Mouse (Mus musculus): ENCODE data around the gene Pak7.
"Not testable (repeated sequence)": the region's sequence is repeated elsewhere in the genome, so short reads cannot be mapped to it uniquely, and the experiment has no call there.

The Pak7 gene

DNA sequence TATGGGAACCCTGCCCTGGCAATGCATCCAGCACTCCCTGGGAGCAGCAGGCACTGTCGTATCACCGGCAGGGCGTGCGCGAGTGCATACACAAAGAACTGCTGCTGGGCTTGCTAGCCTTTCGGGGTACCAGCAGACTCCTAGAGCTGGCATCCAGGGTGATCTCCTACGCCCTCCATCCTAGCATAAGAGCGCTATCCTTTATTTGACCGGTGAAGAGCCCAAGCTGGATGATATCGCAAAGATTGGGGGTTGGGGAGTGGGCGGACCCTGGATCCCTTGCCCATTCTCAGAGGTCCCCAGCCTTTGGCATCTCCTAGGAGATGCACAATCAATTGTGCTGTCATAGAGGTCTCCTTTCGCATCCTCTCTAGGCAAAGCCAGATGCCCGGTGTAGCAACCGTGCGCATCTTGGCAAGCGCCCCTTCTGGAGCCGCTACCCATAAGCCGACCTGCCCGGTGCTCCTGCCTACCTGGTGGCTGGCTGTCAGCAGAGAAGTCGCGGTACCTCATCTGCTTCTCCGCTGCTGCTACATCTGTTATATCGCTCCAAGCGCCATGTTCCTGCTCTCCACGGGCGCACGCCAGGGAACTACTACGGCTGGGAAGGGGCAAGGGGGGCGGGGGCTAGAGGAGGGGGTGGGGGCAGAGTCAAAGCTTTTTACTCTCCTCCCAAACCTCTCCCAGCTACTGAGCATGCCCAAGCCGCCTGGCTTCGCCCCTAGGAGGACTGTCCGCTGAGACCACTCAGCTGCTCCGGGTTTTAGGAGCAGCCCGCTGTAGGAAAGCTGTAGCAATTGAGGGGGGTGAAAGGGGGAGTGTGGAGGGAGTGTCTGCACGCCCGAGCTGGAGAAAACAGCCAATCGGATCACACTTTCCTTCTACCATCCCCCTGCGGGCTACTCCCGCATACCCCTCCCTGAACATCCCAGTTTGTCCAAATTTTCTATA is at the start of gene Pak7:
TSS of gene Pak7 (minus strand) at position 787 of the 951 bp plus-strand sequence.
- DNase-seq (ENCODE audit: low read depth, low spot score), result peak; percentile 91

GRCm38 (mm10) chr2:136425561-136425960 is 37.8 kb upstream of the Pak7 start:
- DNase-seq (ENCODE audit: low read depth, low spot score), result no peak

DNA sequence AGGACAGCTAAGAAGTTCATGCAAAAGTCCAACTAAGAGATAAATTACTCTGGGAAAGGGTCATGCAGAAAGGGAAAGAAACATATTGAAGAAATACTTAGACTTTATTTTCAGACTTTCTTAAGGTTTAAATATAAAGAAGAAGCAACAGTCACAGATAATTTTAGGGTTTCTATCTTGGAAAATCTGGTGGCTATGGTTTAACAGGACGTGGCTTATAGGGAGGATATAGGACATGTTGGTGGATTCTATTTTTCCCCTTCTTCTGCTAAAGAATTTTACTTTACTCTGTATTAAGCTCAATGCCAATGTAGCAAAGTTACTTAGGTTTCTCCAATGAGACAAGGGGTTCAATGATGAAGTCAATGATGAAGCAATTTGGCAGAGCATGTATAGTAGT is 31.8 kb upstream of the Pak7 start:
- peak; percentile 69 for DNase-seq (ENCODE audit: low read depth, low spot score)

DNA sequence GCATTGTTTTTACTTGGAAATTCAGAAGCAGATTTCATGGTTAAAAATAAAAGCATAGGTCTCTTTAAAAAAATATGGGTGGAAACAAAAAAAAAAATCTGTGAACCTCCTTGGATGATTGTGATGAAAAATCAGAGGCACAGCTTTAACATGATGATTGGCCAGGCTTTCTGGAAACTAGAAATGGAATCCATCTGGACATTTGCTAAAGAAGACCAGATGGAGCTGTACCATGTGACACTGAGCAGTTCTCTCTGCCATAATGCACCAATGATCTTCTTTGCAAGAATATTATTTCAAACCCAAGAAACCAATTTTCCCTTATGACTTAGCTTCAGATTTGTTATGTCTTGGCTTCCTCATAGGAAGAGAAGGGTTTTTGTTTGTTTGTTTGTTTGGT is 28.6 kb upstream of the Pak7 start:
- peak; percentile 90 for DNase-seq (ENCODE audit: low read depth, low spot score)

GRCm38 (mm10) chr2:136402587-136402986 is 14.8 kb upstream of the Pak7 start:
- peak; percentile 82 for DNase-seq (ENCODE audit: low read depth, low spot score)

DNA sequence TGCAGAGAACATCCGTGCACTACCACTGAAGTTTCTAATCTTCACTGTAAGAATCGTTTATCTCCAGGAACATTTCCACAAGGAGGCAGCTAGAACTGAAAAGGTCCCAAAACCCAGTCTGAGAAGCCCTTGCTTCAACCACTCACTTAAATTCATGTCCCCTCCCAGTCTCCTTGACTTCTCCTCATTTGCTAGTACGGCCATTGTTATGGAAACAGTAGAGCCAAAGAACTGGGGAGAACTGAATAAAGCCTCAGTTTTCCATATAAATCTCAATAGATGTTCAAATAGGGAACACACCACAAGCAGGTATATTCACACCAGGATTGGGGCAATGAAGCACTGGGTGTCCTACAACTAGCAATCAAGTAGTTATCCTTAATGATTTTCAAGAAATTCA is 12.4 kb downstream of the Pak7 start:
- no peak for DNase-seq (ENCODE audit: low read depth, low spot score)

DNA sequence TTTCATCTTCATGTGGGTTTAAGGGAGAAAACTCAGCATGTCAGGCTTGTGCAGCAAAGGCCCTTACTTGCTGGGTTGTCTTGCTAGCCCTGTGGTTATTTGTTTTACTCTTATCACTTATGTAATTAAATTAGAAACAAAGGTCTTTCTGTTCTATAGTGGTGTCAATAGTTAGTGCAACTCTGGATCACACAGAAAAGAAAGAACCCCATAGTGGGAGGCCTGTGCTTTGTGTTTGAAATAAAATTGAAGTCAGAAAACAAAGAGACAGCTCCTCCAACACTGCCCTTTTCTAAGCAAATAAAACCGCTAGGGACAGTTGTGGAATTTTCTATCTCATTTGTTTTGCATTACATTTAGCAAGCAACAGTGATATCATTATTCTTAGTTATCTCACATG is 15.4 kb downstream of the Pak7 start:
- peak; percentile 47 for DNase-seq (ENCODE audit: low read depth, low spot score)

GRCm38 (mm10) chr2:136351393-136352096 is 36.2 kb downstream of the Pak7 start:
- no peak for DNase-seq (ENCODE audit: low read depth, low spot score)

DNA sequence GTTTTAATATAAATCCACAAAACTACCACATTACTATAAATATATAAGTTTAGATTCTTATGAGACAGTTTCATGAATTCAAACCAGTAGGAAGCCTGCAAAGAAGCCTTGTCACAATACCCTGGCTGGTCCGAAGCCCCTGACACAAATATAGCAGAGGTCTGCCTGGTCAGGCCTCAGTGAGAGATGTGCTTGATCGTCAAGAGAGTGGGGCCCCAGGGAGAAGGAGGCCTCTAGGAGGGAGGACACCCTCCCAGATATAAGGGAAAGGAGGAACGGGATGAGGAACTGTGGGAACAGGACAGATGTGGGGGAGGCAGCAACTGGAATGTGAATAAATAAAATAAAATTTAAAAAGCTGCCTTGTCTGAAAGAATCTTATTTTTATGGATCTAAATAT is 37.3 kb downstream of the Pak7 start:
- no peak for DNase-seq (ENCODE audit: low read depth, low spot score)

- no peak for DNase-seq (ENCODE audit: low read depth, low spot score)
Observed at GRCm38 (mm10) chr2:136349671-136350275, 38.0 kb downstream of the Pak7 start.

DNA sequence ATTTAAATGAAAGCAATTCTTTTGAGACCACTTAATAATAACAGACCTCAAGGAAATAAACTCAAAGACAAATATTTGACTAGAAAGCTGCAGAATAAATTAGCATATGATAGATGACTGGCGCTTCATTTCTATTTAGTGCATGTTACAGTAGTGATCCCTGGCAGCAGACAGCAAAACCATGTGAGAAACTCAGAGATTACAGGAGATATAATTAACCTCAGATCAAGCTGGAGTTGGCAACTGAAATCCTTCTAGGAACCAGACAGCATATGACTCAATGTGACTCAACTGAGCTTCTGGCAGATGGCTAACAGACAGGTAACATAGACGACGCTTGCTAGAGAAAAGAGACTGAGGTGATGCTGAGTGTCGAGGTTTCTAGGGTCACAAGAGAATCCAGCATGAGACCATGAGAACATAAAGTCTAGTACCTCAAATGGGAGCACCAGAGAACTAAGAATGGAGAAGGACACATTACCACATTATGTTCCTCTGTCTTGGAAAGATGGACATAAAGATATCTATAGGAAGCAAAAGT is 43.5 kb downstream of the Pak7 start:
- DNase-seq (ENCODE audit: low read depth, low spot score), result not testable (repeated sequence)

DNA sequence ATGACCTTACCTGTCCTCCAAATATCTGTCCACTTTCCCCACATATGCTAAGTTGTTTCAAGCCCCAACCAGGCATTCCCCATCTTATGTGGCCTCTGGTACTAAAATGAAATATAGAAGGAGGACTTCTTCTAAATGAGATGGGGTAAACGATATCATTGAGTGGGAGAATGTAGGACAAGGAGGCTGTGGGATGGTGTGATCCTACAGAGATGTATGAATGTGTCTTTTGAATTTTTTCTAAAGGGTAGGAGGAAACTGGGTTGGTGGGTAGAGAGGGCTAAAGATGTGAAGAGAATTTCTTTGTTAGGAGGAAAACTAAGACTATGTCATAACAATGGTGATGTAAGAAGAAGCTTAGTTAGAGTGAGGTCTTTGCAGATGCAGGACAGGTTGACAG is 57.8 kb downstream of the Pak7 start:
- no peak for DNase-seq (ENCODE audit: low read depth, low spot score)

- no peak for DNase-seq (ENCODE audit: low read depth, low spot score)
Observed at GRCm38 (mm10) chr2:136325646-136326045, 62.1 kb downstream of the Pak7 start.

- DNase-seq (ENCODE audit: low read depth, low spot score), result no peak
Observed at GRCm38 (mm10) chr2:136309313-136309712, 78.5 kb downstream of the Pak7 start.

- peak; percentile 51 for DNase-seq (ENCODE audit: low read depth, low spot score)
Observed at GRCm38 (mm10) chr2:136308743-136309142, 79.0 kb downstream of the Pak7 start.

- DNase-seq (ENCODE audit: low read depth, low spot score), result no peak
Observed at GRCm38 (mm10) chr2:136302201-136302600, 85.6 kb downstream of the Pak7 start.

DNA sequence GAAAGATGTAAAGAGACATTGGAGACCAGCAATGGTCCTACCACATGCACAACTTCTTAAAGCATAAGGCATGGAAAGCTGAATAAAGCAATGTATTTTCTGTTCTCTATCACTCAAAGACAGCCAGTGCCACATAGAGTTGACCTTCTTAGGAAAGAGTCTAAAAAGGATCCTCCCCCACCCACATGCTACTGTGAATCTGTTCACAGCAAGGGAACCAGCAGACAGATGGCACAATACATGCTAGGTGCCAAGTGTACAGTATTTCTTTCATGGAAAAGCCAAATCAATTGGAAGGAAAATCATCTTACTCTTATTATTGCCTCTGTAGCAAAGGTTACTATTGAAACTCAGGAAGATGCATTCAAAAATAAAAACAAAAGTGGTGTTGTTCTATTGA is 86.4 kb downstream of the Pak7 start:
- peak; percentile 76 for DNase-seq (ENCODE audit: low read depth, low spot score)

- no peak for DNase-seq (ENCODE audit: low read depth, low spot score)
Observed at GRCm38 (mm10) chr2:136297371-136297770, 90.4 kb downstream of the Pak7 start.

DNA sequence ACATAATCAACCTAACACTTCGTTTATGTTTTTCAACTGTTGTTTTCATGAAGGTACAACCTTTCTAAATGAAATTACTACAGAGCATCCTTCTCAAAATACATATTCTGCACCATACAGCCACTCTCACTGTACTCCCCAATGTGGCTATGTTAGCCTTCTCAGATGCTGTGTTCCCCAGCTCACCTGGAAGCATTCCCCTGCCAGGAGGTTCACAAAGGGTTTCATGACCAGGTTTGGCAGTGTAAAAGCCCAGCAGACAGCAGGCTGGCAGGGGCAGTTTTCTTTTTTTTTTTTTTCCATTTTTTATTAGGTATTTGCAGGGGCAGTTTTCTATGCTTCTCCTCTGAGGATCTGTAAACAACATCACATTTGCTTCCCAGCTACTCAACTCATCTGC is 105.7 kb downstream of the Pak7 start:
- DNase-seq (ENCODE audit: low read depth, low spot score), result no peak

GRCm38 (mm10) chr2:136241960-136242359 is 145.8 kb downstream of the Pak7 start:
- DNase-seq (ENCODE audit: low read depth, low spot score), result not testable (repeated sequence)

GRCm38 (mm10) chr2:136231228-136231627 is 156.5 kb downstream of the Pak7 start:
- DNase-seq (ENCODE audit: low read depth, low spot score), result no peak

- peak; percentile 67 for DNase-seq (ENCODE audit: low read depth, low spot score)
Observed at GRCm38 (mm10) chr2:136204034-136204433, 183.7 kb downstream of the Pak7 start.
